Mouse (Mus musculus): Measurements from ENCODE around the gene Platr17. TPM values are rescaled to one million over a fixed set of nuclear protein-coding genes. Genes with fewer than 3 reads are reported as not detected.

Gene Platr17
- total and polyA plus RNA-seq, 3 experiments, result not detected

DNA sequence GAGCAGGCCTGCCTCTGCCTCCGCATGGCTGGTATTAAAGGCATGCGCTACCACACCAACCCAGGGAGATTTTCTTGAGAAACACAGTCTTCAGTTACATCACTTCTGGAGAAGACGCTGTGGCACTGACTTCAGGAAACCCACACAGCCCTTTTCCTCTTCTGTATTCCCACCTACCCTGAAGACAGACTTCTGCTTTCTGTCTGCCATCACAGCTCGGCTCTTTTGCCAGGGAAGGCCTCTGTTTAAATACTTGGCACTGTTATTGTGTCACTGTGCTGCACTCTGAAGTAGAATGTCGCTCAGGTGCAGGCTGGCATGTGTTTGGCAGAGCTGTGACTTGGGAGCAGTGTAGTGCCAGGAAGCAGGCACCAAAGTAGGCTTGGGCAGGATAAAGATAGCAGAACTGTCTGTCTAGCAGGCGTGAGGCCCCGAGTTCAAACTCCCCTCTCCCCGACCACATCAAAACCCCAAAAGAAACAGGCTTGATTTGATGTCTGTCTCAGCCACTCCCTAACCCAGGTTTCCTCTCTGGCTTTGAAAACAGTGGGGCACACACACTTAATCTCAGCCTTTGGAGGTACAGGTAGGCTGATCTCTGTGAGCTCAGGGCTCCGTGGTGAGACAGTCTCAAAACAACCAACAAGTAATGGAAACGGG is 42.6 kb downstream of the Platr17 start:
- H3K4me3 ChIP-seq (ENCODE audit: control insufficient read depth in 1 of 2, insufficient read depth in 1 of 2, low read depth in 2 of 2, low read length in 2 of 2), result no peak overlapping the region
- no peaks in the 10 kb centered on the region for H3K9me3 ChIP-seq (replicated peaks; ENCODE audit: insufficient read depth, low read length)
- no peak overlapping the region for H3K9ac ChIP-seq (ENCODE audit: control insufficient read depth, low read depth, low read length, poor library complexity, severe bottlenecking)
- TF ChIP-seq GATA1 (IDR thresholded peaks at IDR 0.05; ENCODE audit: low read depth, low read length) (no peak), E2F4 (IDR thresholded peaks at IDR 0.05; ENCODE audit: borderline replicate concordance, low read depth, low read length) (no peak), MXI1 (IDR thresholded peaks at IDR 0.05; ENCODE audit: low read depth, low read length) (no peak), ZKSCAN1 (IDR thresholded peaks at IDR 0.05; ENCODE audit: low read depth, low read length) (no peak), TBP (IDR thresholded peaks at IDR 0.05; ENCODE audit: low read depth, low read length) (no peak), UBTF (IDR thresholded peaks at IDR 0.05; ENCODE audit: borderline replicate concordance, insufficient read depth, low read depth, low read length) (no peak), MAX (IDR thresholded peaks at IDR 0.05; ENCODE audit: low read length) (no peak), RCOR1 (IDR thresholded peaks at IDR 0.05; ENCODE audit: low read depth, low read length) (no peak), POLR2AphosphoS5 (IDR thresholded peaks at IDR 0.05; ENCODE audit: borderline replicate concordance, low read depth, low read length) (no peak), MYC (IDR thresholded peaks at IDR 0.05; ENCODE audit: low read depth, low read length) (no peak), SMC3 (IDR thresholded peaks at IDR 0.05; ENCODE audit: low read depth, low read length) (no peak), ELF1 (IDR thresholded peaks at IDR 0.05; ENCODE audit: low read depth, low read length) (no peak), EP300 (IDR thresholded peaks at IDR 0.05; ENCODE audit: low read depth in 1 of 2, low read length in 2 of 2) (no peak), ETS1 (IDR thresholded peaks at IDR 0.05; ENCODE audit: low read depth, low read length) (no peak), CHD1 (IDR thresholded peaks at IDR 0.05; ENCODE audit: low read depth, low read length) (no peak), CHD2 (IDR thresholded peaks at IDR 0.05; ENCODE audit: low read length) (no peak), NELFE (IDR thresholded peaks at IDR 0.05; ENCODE audit: low read depth, low read length) (no peak)
- no peak overlapping the region for H3K27ac ChIP-seq (ENCODE audit: control insufficient read depth, low read depth, low read length)
- H3K4me1 ChIP-seq (ENCODE audit: control insufficient read depth in 1 of 2, insufficient read depth in 2 of 2, low read length in 2 of 2), result peaks cover 0 to 7% of the 10 kb centered on the region in 2 experiments; a peak in 1 of 4 replicates
- H3K79me2 ChIP-seq (ENCODE audit: control insufficient read depth, insufficient read depth, low read length, poor library complexity), result peaks cover 2% of the 10 kb centered on the region
- H3K36me3 ChIP-seq (ENCODE audit: control insufficient read depth in 1 of 2, insufficient read depth in 2 of 2, low read length in 2 of 2), result peaks cover 3% of the 10 kb centered on the region in 2 experiments
- DNase-seq (ENCODE audit: low read depth, low spot score), result no peak
- no peaks in the 10 kb centered on the region for H3K27me3 ChIP-seq (ENCODE audit: control insufficient read depth in 1 of 2, insufficient read depth in 2 of 2, low read length in 2 of 2)

GRCm38 (mm10) chr17:33948090-33948904 is 43.4 kb downstream of the Platr17 start:
- no peak for TF ChIP-seq RAD21 (IDR thresholded peaks at IDR 0.05; ENCODE audit: low read depth, low read length)
- TF ChIP-seq MYB (IDR thresholded peaks at IDR 0.05; ENCODE audit: low read depth, low read length), result no peak
- TF ChIP-seq HCFC1 (IDR thresholded peaks at IDR 0.05; ENCODE audit: low read depth, low read length), result no peak
- no peak for TF ChIP-seq EP300 (IDR thresholded peaks at IDR 0.05; ENCODE audit: low read depth in 1 of 2, low read length in 2 of 2)
- no peak for TF ChIP-seq SMC3 (IDR thresholded peaks at IDR 0.05; ENCODE audit: low read depth, low read length)
- TF ChIP-seq CHD1 (IDR thresholded peaks at IDR 0.05; ENCODE audit: low read depth, low read length), result no peak
- TF ChIP-seq MAFK (IDR thresholded peaks at IDR 0.05; ENCODE audit: borderline replicate concordance, low read depth, low read length), result no peak
- TF ChIP-seq MYC (IDR thresholded peaks at IDR 0.05; ENCODE audit: low read depth, low read length), result no peak
- TF ChIP-seq USF1 (IDR thresholded peaks at IDR 0.05; ENCODE audit: low read depth, low read length), result no peak
- no peak for TF ChIP-seq GATA1 (IDR thresholded peaks at IDR 0.05; ENCODE audit: low read depth, low read length)
- TF ChIP-seq TAL1 (IDR thresholded peaks at IDR 0.05; ENCODE audit: low read length), result no peak
- TF ChIP-seq TCF12 (IDR thresholded peaks at IDR 0.05; ENCODE audit: low read depth, low read length), result no peak
- no peak for TF ChIP-seq USF2 (IDR thresholded peaks at IDR 0.05; ENCODE audit: borderline replicate concordance in 1 of 2, insufficient read depth in 1 of 2, low read depth in 1 of 2, low read length in 2 of 2)
- TF ChIP-seq CHD2 (IDR thresholded peaks at IDR 0.05; ENCODE audit: low read length), result no peak
- TF ChIP-seq JUND (IDR thresholded peaks at IDR 0.05; ENCODE audit: low read depth, low read length), result no peak
- peaks cover 10% of the 10 kb centered on the region for H3K79me2 ChIP-seq (ENCODE audit: control insufficient read depth, insufficient read depth, low read length, poor library complexity)
- peaks cover 7 to 11% of the 10 kb centered on the region in 2 experiments for H3K36me3 ChIP-seq (ENCODE audit: control insufficient read depth in 1 of 2, insufficient read depth in 2 of 2, low read length in 2 of 2)
- H3K9ac ChIP-seq (ENCODE audit: control insufficient read depth, low read depth, low read length, poor library complexity, severe bottlenecking), result no peak overlapping the region
- DNase-seq (ENCODE audit: low read depth, low spot score), result no peak
- no peak overlapping the region for H3K4me3 ChIP-seq (ENCODE audit: control insufficient read depth in 1 of 2, insufficient read depth in 1 of 2, low read depth in 2 of 2, low read length in 2 of 2)
- H3K4me1 ChIP-seq (ENCODE audit: control insufficient read depth in 1 of 2, insufficient read depth in 2 of 2, low read length in 2 of 2), result peaks cover 0 to 12% of the 10 kb centered on the region in 2 experiments; a peak in 2 of 4 replicates
- H3K9me3 ChIP-seq (replicated peaks; ENCODE audit: insufficient read depth, low read length), result no peaks in the 10 kb centered on the region
- no peaks in the 10 kb centered on the region for H3K27me3 ChIP-seq (ENCODE audit: control insufficient read depth in 1 of 2, insufficient read depth in 2 of 2, low read length in 2 of 2)
- no peak overlapping the region for H3K27ac ChIP-seq (ENCODE audit: control insufficient read depth, low read depth, low read length)
